Mouse (Mus musculus) liver, embryonic 12.5 days (tissue): ENCODE measurements around the gene Gm8879. TPM values are rescaled to one million over a fixed set of nuclear protein-coding genes. Genes with fewer than 3 reads are reported as not detected.
"Not testable (repeated sequence)": the region's sequence is repeated elsewhere in the genome, so short reads cannot be mapped to it uniquely, and the experiment has no call there.

Experiments
- ATAC-seq: fragments of 200-750 bp; cut with Nextera tagmentation; 2 replicates; pipeline ENCODE4 v1.8.0; 2017; ENCODE audit warnings: moderate number of reproducible peaks, mild to moderate bottlenecking, moderate library complexity
- H3K27ac ChIP-seq: fragments of 300-500 bp; sonication (generic); 2 replicates; pipeline ENCODE4 v1.5.1; 2016; ENCODE audit warnings: mild to moderate bottlenecking
- H3K27me3 ChIP-seq: fragments of 300-500 bp; sonication (generic); replicated peaks from 2 replicates; pipeline ENCODE4 v1.6.1; 2016; ENCODE audit warnings: mild to moderate bottlenecking, moderate library complexity
- H3K36me3 ChIP-seq: fragments of 300-500 bp; sonication (generic); 2 replicates; pipeline ENCODE4 v1.6.1; 2016; ENCODE audit warnings: mild to moderate bottlenecking, moderate library complexity
- H3K4me1 ChIP-seq: fragments of 300-500 bp; sonication (generic); 2 replicates; pipeline ENCODE4 v1.6.1; 2016
- H3K4me2 ChIP-seq: fragments of 300-500 bp; sonication (generic); 2 replicates; pipeline ENCODE4 v1.6.1; 2016; ENCODE audit warnings: mild to moderate bottlenecking, moderate library complexity
- H3K4me3 ChIP-seq: fragments of 300-500 bp; sonication (generic); 2 replicates; pipeline ENCODE4 v1.5.1; 2016; ENCODE audit warnings: mild to moderate bottlenecking, moderate library complexity
- H3K9ac ChIP-seq: fragments of 300-500 bp; sonication (generic); 2 replicates; pipeline ENCODE4 v1.6.1; 2016; ENCODE audit warnings: mild to moderate bottlenecking, moderate library complexity
- H3K9me3 ChIP-seq: fragments of 300-500 bp; sonication (generic); replicated peaks from 2 replicates; pipeline ENCODE4 v1.6.1; 2016; ENCODE audit warnings: mild to moderate bottlenecking, moderate library complexity
- WGBS: fragments of 180-500 bp; shearing (Covaris S2); methylation state at CpG from one replicate; pipeline ENCODE4 v1.1.7; 2016; ENCODE audit not compliant: insufficient replicate concordance; 5-methylcytosine and 5-hydroxymethylcytosine counted together
- polyA plus RNA-seq: library from polyadenylated mRNA; unstranded; fragments of >200 nt; fragmentation: Nextera tagmentation; extraction: Ambion mirVana; gene quantifications from 2 replicates; pipeline ENCODE4 v1.2.1, GENCODE M21; 2016

The Gm8879 gene
- polyA plus RNA-seq = not detected in 2 replicates

DNA sequence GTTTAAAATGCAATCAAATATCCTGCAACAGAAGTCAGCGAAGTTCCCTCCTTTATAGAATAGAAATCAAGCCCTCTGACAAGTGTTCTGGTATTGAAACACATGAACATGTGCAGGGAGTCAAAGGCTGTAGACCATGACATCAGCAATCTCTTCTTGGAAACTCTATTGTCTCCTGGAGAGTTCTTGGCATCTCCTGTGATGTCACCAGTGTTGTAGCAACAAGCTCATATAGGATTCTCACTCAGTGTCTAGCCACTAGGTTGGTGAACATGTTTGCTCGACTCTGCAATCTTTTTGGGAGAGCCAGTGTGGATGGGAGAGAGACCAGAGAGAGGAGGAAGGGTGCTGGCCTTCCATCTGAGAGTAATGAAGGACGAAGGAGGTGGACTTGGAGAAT lies at the start of gene Gm8879:
Gene Gm8879 (plus strand): TSS at position 301 of the 400 bp plus-strand sequence.
- not testable (repeated sequence) for H3K4me1 ChIP-seq, H3K36me3 ChIP-seq, H3K9ac ChIP-seq, H3K27ac ChIP-seq, ATAC-seq, H3K4me2 ChIP-seq, H3K9me3 ChIP-seq, H3K4me3 ChIP-seq, H3K27me3 ChIP-seq
- WGBS = no CpG with 5 or more reads among the region's 3 CpGs

- not testable (repeated sequence) for ATAC-seq, H3K9me3 ChIP-seq, H3K4me2 ChIP-seq, H3K27ac ChIP-seq, H3K4me1 ChIP-seq, H3K27me3 ChIP-seq, H3K36me3 ChIP-seq, H3K9ac ChIP-seq, H3K4me3 ChIP-seq
- 77% methylated on average over 12 of the region's 12 CpGs for WGBS
Observed at GRCm38 (mm10) chr5:11138031-11138430, 10.6 kb downstream of the Gm8879 start.

Other genes with a start within 250 kb of the Gm8879 start
- gene Gm8871, start 179.8 kb upstream of the Gm8879 start, polyA plus RNA-seq = not detected in 2 replicates
- 0.14 TPM in 1 of 2 replicates, not detected in the other for gene Gm8857, start 179.8 kb upstream of the Gm8879 start, polyA plus RNA-seq
- gene Gm5861, start 55.4 kb downstream of the Gm8879 start, polyA plus RNA-seq = not detected in 2 replicates
- gene Gm8890, start 128.4 kb downstream of the Gm8879 start, polyA plus RNA-seq = not detected in 2 replicates
- gene Speer1, start 213.9 kb downstream of the Gm8879 start, polyA plus RNA-seq = not detected in 2 replicates